ENCODE assay signal across 9 mouse cellular contexts in genomic region chr15:61096021-61096781, GRCm38 (mm10).
DNase-seq lines count a peak whose midpoint lies in the region; ATAC-seq and TF ChIP-seq lines count a peak whose summit lies in the region.
"Had no signal": no experiment of that assay in that cellular context is flagged by ENCODE, and none has a peak within 500 bp of the region (broad histone marks: within the 10 kb centered on the region; RNA-seq: fewer than 3 reads in every experiment).

No protein-coding gene starts in this region.

- H3K4me1 ChIP-seq in lung, adult 2 months (ENCODE audit: control insufficient read depth, insufficient read depth, low read length): no peaks in the 10 kb centered on the region
- no peaks in the 10 kb centered on the region for H3K4me1 ChIP-seq in hindbrain, embryonic 16.5 days (ENCODE audit: control insufficient read depth, insufficient read depth, low read depth, low read length)
- H3K4me1 ChIP-seq: liver, embryonic 15.5 days had no signal

- 71% methylated on average over 3 of the region's 3 CpGs for WGBS in lung, adult 2 months
- 50% methylated on average over 3 of the region's 3 CpGs for WGBS in hindbrain, embryonic 16.5 days

- H3K27ac ChIP-seq in hindbrain, embryonic 16.5 days (ENCODE audit: low read depth, low read length): no peak overlapping the region
- H3K27ac ChIP-seq: liver, embryonic 15.5 days had no signal

- H3K4me2 ChIP-seq in hindbrain, embryonic 16.5 days (ENCODE audit: low read length): no peak overlapping the region
- H3K4me2 ChIP-seq: liver, embryonic 15.5 days had no signal

- H3K9ac ChIP-seq in hindbrain, embryonic 16.5 days (ENCODE audit: low read depth, low read length): no peak overlapping the region
- H3K9ac ChIP-seq: liver, embryonic 15.5 days had no signal

- peak; percentile 85 for ATAC-seq in hindbrain, embryonic 16.5 days

- H3K4me3 ChIP-seq in lung, adult 2 months (replicated peaks; ENCODE audit: extremely low read depth, low read depth, low read length): no peak overlapping the region
- no peak overlapping the region for H3K4me3 ChIP-seq in hindbrain, embryonic 16.5 days (ENCODE audit: low read length)
- H3K4me3 ChIP-seq: liver, embryonic 15.5 days had no signal

- no peaks in the 10 kb centered on the region for H3K36me3 ChIP-seq in hindbrain, embryonic 16.5 days (ENCODE audit: control insufficient read depth, insufficient read depth, low read length)
- H3K36me3 ChIP-seq: liver, embryonic 15.5 days had no signal

- peak; percentile 8 to 10 for DNase-seq in cerebellum, postnatal 14 days
- no peak for DNase-seq in cerebellum, adult 11-12 months
- no peak for DNase-seq in lung, adult 2 months
- no peak for DNase-seq in lung, postnatal 4 days
- DNase-seq in retina, postnatal 7 days (ENCODE audit: low read depth, low spot score): peak; percentile 14
- DNase-seq in gastrocnemius, postnatal 25 days: no peak
- DNase-seq in right cerebral cortex, postnatal 4 days: no peak

- no peak for TF ChIP-seq POLR2A in lung, adult 2 months (IDR thresholded peaks at IDR 0.05; ENCODE audit: borderline replicate concordance, extremely low read depth, low read depth, low read length)

- peak; percentile 23; the same call in 1 of the 2 replicates for TF ChIP-seq CTCF in lung, adult 2 months (IDR thresholded peaks at IDR 0.05; ENCODE audit: insufficient read depth, low read length)

- H3K9me3 ChIP-seq in hindbrain, embryonic 16.5 days (ENCODE audit: control insufficient read depth, low read length): no peaks in the 10 kb centered on the region
- H3K9me3 ChIP-seq: liver, embryonic 15.5 days had no signal

- H3K27me3 ChIP-seq in hindbrain, embryonic 16.5 days (replicated peaks; ENCODE audit: control insufficient read depth, insufficient read depth, low read length): no peaks in the 10 kb centered on the region
- H3K27me3 ChIP-seq: liver, embryonic 15.5 days had no signal

Comparison
In these comparisons a context has a peak if more than half of its experiments do, and no peak if none do; other contexts are left out.
1. DNase-seq: peak in cerebellum, postnatal 14 days (2 of 2) and retina, postnatal 7 days (single experiment); none in cerebellum, adult 11-12 months (single experiment), lung, adult 2 months (single experiment), lung, postnatal 4 days (0 of 2), gastrocnemius, postnatal 25 days (single experiment) and right cerebral cortex, postnatal 4 days (single experiment).